In the genomic region with DNA sequence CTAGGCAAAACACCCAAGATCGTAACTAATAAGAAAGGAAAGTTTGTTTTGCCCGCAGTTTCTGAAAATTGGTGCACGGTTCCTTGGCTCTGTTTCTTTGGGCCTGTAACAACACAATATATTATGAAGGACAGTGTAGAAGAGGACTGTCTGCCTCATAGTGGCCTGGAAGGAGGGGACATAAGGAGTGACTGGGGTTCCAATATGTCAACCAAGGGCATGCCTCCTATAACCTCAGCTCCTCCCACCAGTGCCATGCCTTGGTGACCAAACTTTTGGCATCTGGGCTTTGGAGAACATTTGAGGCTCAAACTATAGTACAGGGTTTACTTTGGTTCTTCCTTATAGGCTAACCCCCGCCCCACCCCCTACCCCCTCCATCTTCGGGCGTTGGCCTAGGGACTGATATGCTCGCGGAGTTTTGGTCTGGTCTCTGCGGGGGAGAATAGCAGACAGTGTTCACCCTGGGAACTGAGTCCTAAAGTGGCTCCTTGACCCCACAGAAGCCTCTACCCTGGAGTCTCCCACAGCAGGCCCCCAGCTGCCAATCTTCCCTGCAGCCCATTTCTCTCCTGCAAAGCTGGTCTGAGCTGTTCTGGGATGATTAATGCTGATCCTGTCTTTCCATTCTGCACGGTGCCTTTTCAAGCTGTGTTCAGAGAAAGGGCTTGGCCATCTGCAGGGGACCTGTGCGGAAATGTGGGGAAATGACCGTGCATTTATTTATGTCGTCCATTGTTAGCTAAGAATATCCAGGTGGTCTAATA, we compare ENCODE assay signal across 12 mouse cellular contexts. TPM values are rescaled to one million over a fixed set of nuclear protein-coding genes. Genes with fewer than 3 reads are reported as not detected.
DNase-seq lines count a peak whose midpoint lies in the region; ATAC-seq lines count a peak whose summit lies in the region.
"Had no signal": no experiment of that assay in that cellular context is flagged by ENCODE, and none has a peak within 500 bp of the region (broad histone marks: within the 10 kb centered on the region; RNA-seq: fewer than 3 reads in every experiment).

No protein-coding gene starts in this region.

- H3K4me2 ChIP-seq in limb, embryonic 15.5 days = no peak overlapping the region
- no peak overlapping the region for H3K4me2 ChIP-seq in hindbrain, embryonic 16.5 days (ENCODE audit: low read length)
- H3K4me2 ChIP-seq in stomach, embryonic 14.5 days (replicated peaks; ENCODE audit: low read depth, low read length) = 0 out of 2 replicates have a peak overlapping the region, but pooled peaks have one; percentile 10
- H3K4me2 ChIP-seq: liver, embryonic 12.5 days had no signal

- no peak overlapping the region for H3K4me3 ChIP-seq in limb, embryonic 15.5 days
- no peak overlapping the region for H3K4me3 ChIP-seq in limb, embryonic 10.5 days
- H3K4me3 ChIP-seq in hindbrain, embryonic 16.5 days (ENCODE audit: low read length) = no peak overlapping the region
- no peak overlapping the region for H3K4me3 ChIP-seq in stomach, embryonic 14.5 days (ENCODE audit: low read depth, low read length)
- H3K4me3 ChIP-seq: liver, embryonic 12.5 days; megakaryocyte, embryonic 14.5 days had no signal

- DNase-seq in limb, embryonic 10.5 days (ENCODE audit: low spot score) = no peak
- DNase-seq in embryo, embryonic 10.5 days (ENCODE audit: low spot score) = peak; percentile 50
- no peak for DNase-seq in heart, postnatal 14 days
- DNase-seq in cerebellum, adult 9-10 months = no peak
- DNase-seq: heart, adult 11 months; kidney, postnatal 4 days; thymus, postnatal 25 days had no signal

- intact Hi-C loops in heart, postnatal 14 days (cut with DNase I) = no loop called here

- ATAC-seq in limb, embryonic 15.5 days (ENCODE audit: insufficient number of reproducible peaks, low FRiP score, low TSS enrichment, low read depth) = peak; percentile 24; the same call in 1 of the 2 replicates
- peak; percentile 68 for ATAC-seq in hindbrain, embryonic 16.5 days
- peak; percentile 56; the same call in 1 of the 2 replicates for ATAC-seq in stomach, embryonic 14.5 days (ENCODE audit: insufficient number of reproducible peaks, insufficient read depth, low FRiP score, low read depth)
- ATAC-seq: liver, embryonic 12.5 days had no signal

- no peak overlapping the region for H3K9ac ChIP-seq in limb, embryonic 15.5 days
- H3K9ac ChIP-seq in hindbrain, embryonic 16.5 days (ENCODE audit: low read depth, low read length) = no peak overlapping the region
- no peak overlapping the region for H3K9ac ChIP-seq in stomach, embryonic 14.5 days (replicated peaks; ENCODE audit: low read depth, low read length)
- H3K9ac ChIP-seq: liver, embryonic 12.5 days had no signal

- H3K27ac ChIP-seq in limb, embryonic 15.5 days = no peak overlapping the region
- H3K27ac ChIP-seq in limb, embryonic 10.5 days = no peak overlapping the region
- H3K27ac ChIP-seq in hindbrain, embryonic 16.5 days (ENCODE audit: low read depth, low read length) = no peak overlapping the region
- peak overlapping the region; percentile 15; the same call in 1 of the 2 replicates for H3K27ac ChIP-seq in stomach, embryonic 14.5 days (ENCODE audit: low read length)
- H3K27ac ChIP-seq: liver, embryonic 12.5 days had no signal

- 69% methylated on average over 13 of the region's 13 CpGs for WGBS in limb, embryonic 15.5 days
- 83% methylated on average over 13 of the region's 13 CpGs for WGBS in limb, embryonic 10.5 days
- WGBS in hindbrain, embryonic 16.5 days = 30% methylated on average over 13 of the region's 13 CpGs
- WGBS in stomach, embryonic 14.5 days = 65% methylated on average over 13 of the region's 13 CpGs

- no peaks in the 10 kb centered on the region for H3K9me3 ChIP-seq in limb, embryonic 15.5 days
- H3K9me3 ChIP-seq in limb, embryonic 10.5 days (replicated peaks) = no peaks in the 10 kb centered on the region
- H3K9me3 ChIP-seq in hindbrain, embryonic 16.5 days (ENCODE audit: control insufficient read depth, low read length) = no peaks in the 10 kb centered on the region
- no peaks in the 10 kb centered on the region for H3K9me3 ChIP-seq in stomach, embryonic 14.5 days (ENCODE audit: control insufficient read depth, low read depth, low read length)
- H3K9me3 ChIP-seq: liver, embryonic 12.5 days had no signal

- no peaks in the 10 kb centered on the region for H3K27me3 ChIP-seq in limb, embryonic 15.5 days
- H3K27me3 ChIP-seq in limb, embryonic 10.5 days (ENCODE audit: low read depth, poor library complexity, severe bottlenecking) = no peaks in the 10 kb centered on the region
- H3K27me3 ChIP-seq in hindbrain, embryonic 16.5 days (replicated peaks; ENCODE audit: control insufficient read depth, insufficient read depth, low read length) = no peaks in the 10 kb centered on the region
- H3K27me3 ChIP-seq in stomach, embryonic 14.5 days (ENCODE audit: control insufficient read depth, insufficient read depth, low read length) = no peaks in the 10 kb centered on the region
- H3K27me3 ChIP-seq: liver, embryonic 12.5 days had no signal

- H3K36me3 ChIP-seq in limb, embryonic 15.5 days = no peaks in the 10 kb centered on the region
- H3K36me3 ChIP-seq in limb, embryonic 10.5 days = no peaks in the 10 kb centered on the region
- no peaks in the 10 kb centered on the region for H3K36me3 ChIP-seq in hindbrain, embryonic 16.5 days (ENCODE audit: control insufficient read depth, insufficient read depth, low read length)
- no peaks in the 10 kb centered on the region for H3K36me3 ChIP-seq in stomach, embryonic 14.5 days (ENCODE audit: control insufficient read depth, insufficient read depth, low read length)
- H3K36me3 ChIP-seq: liver, embryonic 12.5 days had no signal

- 0 out of 2 replicates have a peak, but pooled peaks cover 3% of the 10 kb centered on the region for H3K4me1 ChIP-seq in limb, embryonic 15.5 days
- H3K4me1 ChIP-seq in limb, embryonic 10.5 days = peaks cover 7% of the 10 kb centered on the region
- H3K4me1 ChIP-seq in hindbrain, embryonic 16.5 days (ENCODE audit: control insufficient read depth, insufficient read depth, low read depth, low read length) = peaks cover 9% of the 10 kb centered on the region
- no peaks in the 10 kb centered on the region for H3K4me1 ChIP-seq in stomach, embryonic 14.5 days (ENCODE audit: control insufficient read depth, insufficient read depth, low read length)
- H3K4me1 ChIP-seq: liver, embryonic 12.5 days had no signal

RNA-seq across cellular contexts. Expression of a gene that starts 31.2 kb away (rescaled TPM):
- 4.3 and 4.4 TPM in 2 replicates for polyA plus RNA-seq in limb, embryonic 15.5 days (2015; fragmentation: Nextera tagmentation; extraction: Ambion mirVana)
- polyA plus RNA-seq in limb, embryonic 10.5 days (2016; fragmentation: Nextera tagmentation; extraction: Ambion mirVana) = 3.2 and 6.5 TPM in 2 replicates
- 10.1 and 10.7 TPM in 2 replicates for polyA plus RNA-seq in hindbrain, embryonic 16.5 days (2015; fragmentation: Nextera tagmentation; extraction: Ambion mirVana)
- polyA plus RNA-seq in stomach, embryonic 14.5 days (2014; fragmentation: Nextera tagmentation; extraction: Ambion mirVana) = 8.8 and 10.2 TPM in 2 replicates
- 10 to 100 TPM; 32.1 to 32.8 TPM for total RNA-seq in heart, postnatal 14 days (2021)

RNA-seq across cellular contexts. Expression of a gene that starts 44.4 kb away (rescaled TPM):
- 7.0 and 7.3 TPM in 2 replicates for polyA plus RNA-seq in limb, embryonic 15.5 days (2015; fragmentation: Nextera tagmentation; extraction: Ambion mirVana)
- polyA plus RNA-seq in limb, embryonic 10.5 days (2016; fragmentation: Nextera tagmentation; extraction: Ambion mirVana) = 9.7 and 10.7 TPM in 2 replicates
- 6.6 and 8.3 TPM in 2 replicates for polyA plus RNA-seq in hindbrain, embryonic 16.5 days (2015; fragmentation: Nextera tagmentation; extraction: Ambion mirVana)
- polyA plus RNA-seq in stomach, embryonic 14.5 days (2014; fragmentation: Nextera tagmentation; extraction: Ambion mirVana) = 6.2 and 7.0 TPM in 2 replicates
- total RNA-seq in heart, postnatal 14 days (2021) = 1 to 10 TPM; 7.5 to 8.4 TPM
